Mouse (Mus musculus): ENCODE results near the gene Muc3a.

The Muc3a gene

DNA sequence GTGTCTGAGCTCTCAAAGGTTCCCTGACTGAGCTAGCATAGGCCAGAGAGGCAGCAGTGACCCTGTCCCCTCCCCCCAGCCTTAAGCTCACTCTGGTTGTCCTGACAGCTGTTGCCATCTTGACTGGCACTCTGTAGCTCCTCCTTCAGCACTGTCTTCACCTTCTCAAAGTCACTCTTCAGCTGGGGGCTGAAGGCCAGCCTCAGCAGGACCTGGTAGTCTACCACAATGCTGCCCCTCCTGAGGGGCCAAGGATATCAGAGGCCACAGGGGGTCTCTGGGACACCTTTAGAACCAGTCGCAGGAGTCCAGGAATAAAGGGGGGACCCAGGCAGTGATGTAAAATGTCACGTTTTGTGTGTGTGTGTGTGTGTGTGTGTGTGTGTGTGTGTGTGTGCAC, at the start of gene Muc3a:
Muc3a (minus strand) TSS at position 101 of the 400 bp plus-strand sequence.
- 76% methylated on average over 2 of the region's 2 CpGs for WGBS

- WGBS: 30% methylated on average over 17 of the region's 17 CpGs
These were observed 917 bp downstream of the Muc3a start for GRCm38 (mm10) chr5:137211114-137211829.

GRCm38 (mm10) chr5:137210689-137211088, 1.5 kb downstream of the Muc3a start:
- 81% methylated on average over 8 of the region's 8 CpGs for WGBS

DNA sequence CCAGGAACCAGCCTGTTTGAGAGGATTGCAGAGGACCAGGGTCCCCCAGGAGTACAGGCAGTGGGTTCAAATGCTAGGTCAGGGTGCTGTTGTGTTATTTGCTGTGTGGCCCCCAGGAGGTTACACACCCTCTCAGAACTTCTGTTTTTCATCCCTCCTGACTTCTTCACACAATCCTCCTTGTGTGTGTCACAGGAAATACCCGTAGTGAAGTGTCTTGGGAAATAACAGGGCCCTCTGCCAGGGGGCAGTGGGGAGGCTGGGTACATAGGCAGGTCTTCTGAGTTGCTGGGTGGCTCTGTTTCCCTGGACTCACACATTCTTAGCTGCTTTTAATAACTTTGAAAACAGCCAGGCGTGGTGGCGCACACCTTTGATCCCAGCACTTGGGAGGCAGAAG, 6.9 kb downstream of the Muc3a start:
- 82% methylated on average over 3 of the region's 3 CpGs for WGBS

DNA sequence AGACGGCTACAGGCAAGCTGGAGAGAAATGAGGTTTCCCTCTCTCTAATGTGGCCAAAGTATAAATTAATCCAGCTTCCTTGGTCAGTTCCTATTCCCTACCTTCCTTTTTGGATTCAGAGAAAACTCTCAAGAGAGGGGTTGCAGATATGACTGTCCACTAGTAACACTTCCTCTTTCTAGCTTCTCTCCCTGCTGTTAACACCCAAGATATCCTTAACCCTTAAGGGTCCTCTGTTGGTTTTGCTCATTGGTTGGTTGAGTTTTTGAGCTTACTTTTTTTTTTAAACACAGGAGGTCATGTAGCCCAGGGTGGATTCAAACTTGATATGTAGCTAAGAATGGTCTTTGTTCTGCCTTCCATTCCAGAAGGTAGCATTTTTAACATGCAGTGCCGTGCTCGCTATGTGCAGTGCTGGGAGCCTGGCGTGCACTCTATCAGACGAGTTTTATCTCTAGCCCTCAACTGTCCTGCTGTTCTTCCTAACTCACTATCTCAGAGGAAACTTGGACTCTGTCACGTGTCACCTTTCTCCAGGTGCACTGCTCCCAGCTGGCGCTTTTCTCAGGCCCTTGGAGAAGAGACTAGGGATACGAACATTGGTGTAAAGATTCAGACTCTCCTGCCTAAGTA, 17.6 kb downstream of the Muc3a start:
- 80% methylated on average over 8 of the region's 8 CpGs for WGBS

DNA sequence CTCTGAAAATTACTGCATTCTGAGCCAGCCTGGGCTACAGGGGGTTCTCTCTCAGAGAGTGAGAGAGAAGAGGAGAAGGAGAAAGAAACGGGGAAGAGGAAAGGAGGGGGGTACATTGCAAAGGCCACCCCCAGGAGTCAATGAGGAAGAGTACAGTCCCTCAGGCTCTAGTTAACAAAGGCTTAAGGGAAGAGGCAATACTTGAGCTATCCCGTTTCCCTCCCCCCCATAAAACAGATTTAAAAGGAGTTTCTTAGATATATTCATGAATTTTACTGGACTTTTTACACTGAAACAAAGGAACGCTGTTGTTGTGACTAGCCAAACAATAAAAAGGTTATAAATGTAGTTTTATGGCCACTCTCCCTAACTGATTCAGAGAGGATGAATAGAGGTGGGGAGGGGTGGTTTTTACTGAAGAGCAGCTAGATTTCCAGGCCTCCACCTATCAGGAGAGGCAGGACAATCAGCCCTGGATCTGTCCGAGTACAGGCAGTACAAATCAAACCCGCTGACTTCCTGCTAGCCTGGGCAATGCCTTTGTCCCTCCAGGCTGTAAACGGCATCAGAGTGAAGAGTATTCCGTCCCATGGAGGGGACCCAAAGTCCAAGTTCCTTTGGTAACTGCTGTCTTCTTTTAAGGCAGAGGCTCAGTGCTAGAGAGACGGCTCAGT, 18.8 kb downstream of the Muc3a start:
- 78% methylated on average over 8 of the region's 8 CpGs for WGBS

DNA sequence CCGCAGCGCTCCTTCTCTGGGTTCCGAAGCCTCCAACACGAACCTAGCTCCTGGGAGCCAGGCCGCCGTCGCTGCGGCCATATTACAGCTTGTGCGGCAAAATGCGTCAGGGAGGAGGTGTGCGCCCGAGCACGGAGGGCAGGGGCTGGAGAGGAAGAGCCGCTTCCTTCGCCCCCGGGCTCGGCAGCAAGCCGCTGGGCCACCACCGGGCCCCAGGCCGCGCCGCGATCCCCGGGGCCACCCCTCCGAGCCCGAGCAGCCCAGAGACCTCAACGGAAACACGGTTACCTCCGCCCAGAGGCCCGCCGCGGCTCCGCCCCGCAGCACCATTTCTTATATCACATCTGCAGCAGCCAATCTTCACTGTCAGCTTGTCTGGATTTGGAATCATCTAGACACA, 22.9 kb downstream of the Muc3a start:
- WGBS: 2% methylated on average over 34 of the region's 34 CpGs

- WGBS: 44% methylated on average over 8 of the region's 8 CpGs
These were observed 26.8 kb downstream of the Muc3a start for GRCm38 (mm10) chr5:137185362-137185761.

DNA sequence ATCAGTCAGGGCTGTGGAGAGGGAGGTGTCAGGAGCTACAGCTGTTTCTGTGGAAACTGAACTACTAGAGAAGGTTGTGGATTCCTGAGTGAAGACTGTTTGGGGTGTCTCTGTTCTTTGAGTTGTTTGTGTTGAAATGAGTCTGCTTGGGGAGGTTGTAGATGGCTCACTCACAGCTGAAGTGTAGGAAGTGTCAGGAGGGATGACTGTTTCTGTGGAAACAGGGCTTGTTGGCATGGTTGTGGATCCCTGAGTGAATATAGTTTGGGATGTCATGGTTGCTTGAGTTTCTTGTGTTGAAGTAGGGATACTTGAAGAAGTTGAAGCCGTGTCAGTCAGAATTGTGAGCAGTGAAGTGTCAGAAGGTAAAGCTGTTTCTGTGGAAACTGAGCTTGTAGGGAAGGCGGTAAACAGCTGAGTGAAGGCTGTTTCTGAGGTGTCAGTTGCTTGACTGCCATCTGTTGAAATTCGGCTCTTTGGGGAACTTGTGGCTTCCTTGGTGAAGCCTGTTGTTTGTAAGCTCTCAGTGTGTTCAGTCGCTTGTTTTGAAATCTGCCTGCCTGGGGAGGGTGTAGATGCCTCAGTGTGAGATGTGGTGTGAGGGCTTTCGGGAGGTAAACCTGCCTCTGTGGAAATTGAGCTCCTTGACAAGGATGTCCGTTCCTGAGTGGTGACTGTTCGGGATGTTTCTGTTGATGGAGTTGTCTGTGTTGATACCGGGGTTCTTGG, 32.4 kb downstream of the Muc3a start:
- WGBS: 72% methylated on average over 8 of the region's 8 CpGs

DNA sequence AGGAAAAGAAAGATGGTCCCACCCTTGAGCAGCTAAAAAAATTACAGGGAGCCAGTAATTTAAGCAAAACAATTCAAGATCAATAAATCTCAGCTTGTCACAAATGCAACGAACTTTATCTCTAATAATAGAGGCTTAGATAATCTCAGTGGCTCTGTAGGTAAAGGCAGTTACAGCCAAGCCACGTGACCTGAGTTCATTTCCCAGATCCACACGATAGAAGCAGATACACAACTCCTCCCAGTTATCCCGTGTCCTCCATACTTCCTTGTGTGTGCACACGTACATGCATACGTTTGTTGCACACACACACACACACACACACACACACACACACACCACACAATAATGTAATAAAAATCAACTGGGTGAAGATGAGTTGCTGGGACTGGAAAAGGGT, 38.2 kb downstream of the Muc3a start:
- WGBS: 83% methylated on average over 6 of the region's 6 CpGs

GRCm38 (mm10) chr5:137172591-137172990, 39.6 kb downstream of the Muc3a start:
- 27% methylated on average over 1 of the region's 1 CpGs for WGBS

DNA sequence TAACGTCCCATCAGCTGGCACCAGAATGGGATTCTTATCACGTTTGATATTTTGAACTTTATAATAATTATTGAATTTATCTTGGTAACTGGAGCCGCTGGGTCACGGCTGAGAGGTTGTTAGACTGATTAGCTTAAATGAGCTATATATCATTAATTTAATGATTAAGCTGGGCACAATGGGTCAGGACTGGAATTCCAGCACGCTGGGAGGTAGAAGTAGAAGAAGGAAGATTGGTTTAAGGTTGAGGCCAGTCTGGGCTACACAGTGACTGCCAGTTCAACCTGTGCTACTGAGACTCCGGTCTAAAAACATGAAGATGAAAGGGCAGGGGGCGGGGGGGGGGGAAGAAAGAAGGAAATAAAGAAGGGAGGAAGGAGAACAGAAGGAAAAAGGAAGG, 40.7 kb downstream of the Muc3a start:
- WGBS: 80% methylated on average over 7 of the region's 7 CpGs

DNA sequence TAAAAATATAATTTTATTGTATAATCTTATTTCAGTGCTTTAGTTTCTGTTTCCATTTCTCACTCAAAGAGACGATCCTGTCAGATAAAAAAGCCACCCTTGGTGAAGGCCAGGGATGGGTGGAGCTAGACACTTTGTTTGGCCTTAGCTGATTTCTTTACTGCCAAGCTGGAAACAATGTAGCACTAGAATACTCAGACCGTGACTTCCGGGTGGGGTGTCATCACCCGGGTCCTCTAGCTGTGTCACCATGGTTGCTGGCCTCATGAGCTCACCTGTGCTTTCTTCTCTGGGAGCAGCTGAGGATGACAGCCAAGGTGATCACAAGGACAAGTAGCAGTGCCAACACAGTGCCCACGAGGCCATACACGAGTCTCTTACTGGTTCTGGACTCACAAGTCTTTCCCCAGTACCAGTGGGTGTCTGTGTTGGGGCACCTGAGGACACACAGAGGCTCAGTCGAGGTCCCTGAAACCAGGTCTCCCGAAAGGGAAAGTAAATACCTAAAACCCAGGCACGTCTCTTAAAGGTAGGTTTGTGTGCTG, 41.3 kb downstream of the Muc3a start:
- WGBS: 69% methylated on average over 9 of the region's 9 CpGs

DNA sequence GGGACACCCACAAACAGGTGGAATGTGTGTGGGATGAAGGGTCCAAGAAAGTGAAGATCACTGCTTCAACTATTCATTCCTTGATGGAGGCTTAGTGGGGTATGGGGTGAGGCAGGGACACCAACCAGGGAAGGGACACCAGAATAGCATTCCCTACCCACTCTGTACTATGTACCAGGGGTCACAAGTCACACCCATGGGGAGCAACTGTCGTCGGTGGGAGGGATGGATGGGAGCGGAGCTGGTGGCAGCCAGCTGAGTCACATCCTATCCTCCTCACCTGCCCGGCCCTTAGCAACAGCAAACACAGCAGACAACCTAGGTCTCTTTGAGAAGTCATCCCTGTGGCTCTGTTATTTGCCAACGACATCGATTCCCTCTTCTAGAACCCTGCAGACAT, 44.6 kb downstream of the Muc3a start:
- 86% methylated on average over 6 of the region's 6 CpGs for WGBS

- 83% methylated on average over 9 of the region's 9 CpGs for WGBS
These were observed 46.2 kb downstream of the Muc3a start for GRCm38 (mm10) chr5:137166012-137166411.

DNA sequence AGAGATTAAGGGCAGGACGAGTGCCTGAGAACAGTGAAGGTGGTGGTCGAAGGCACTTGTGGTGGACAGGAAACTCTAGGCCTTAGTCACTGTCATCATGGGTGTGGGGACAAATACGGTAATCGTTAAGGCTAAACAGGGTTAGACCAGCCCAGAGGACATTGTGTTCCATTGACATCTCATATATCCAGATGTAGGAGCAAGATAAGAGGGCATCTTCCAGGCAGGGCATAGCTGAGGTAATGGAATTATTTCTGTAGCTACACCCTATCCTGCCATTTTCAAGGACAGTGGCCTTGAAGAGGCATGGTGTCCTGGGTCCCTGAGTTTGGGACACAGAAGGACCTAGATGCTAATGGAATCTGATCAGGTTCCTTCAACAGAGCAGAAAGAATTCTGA, 50.3 kb downstream of the Muc3a start:
- WGBS: 77% methylated on average over 4 of the region's 4 CpGs

DNA sequence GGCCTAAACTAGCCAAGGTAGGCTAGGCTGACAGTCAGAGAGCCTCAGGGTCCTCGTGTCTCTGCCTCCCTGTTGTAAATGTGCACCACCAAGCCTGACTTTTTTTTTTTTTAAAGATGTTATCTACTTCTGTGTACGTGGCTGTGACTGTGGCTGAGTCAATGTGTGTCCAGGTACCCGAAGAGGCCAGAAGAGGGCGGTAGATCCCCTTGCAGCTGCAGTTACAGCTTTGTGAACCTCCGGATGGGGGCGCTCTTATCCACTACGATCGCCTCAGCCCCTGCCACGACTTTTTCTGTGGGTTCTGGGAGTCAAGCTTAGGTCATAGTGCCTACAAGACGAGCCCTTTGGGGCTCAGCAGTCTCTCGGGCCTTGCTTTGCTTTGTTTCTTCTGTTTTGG, 52.7 kb downstream of the Muc3a start:
- WGBS: 43% methylated on average over 11 of the region's 11 CpGs

Measured in cerebral cortex, adult 2 months (tissue).